Mouse (Mus musculus): ENCODE measurements around the gene Scnm1.

Gene Scnm1

DNA sequence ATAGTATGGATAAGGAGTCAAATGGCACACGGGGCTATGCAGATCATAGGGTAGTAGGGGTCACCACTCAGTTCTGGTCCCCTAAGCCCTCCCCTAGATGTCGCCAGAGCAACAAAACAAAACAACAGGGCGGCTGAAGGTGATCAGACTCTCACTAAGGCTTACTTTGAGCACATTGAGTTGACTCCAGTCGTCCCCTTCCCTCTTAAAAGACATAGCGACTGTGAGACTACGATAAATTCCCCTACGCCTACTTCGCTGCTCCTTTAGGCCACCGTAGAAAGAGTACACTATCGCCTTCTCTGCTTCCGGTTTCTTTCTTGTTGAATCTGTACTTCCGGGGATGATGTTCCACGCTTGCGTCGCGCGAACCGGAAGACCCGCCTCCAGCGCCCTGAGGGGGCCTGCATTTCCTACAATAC lies at the start of gene Scnm1, which contains the start of gene Lysmd1:
Scnm1 (minus strand) TSS at position 332 of the 422 bp plus-strand sequence.
Lysmd1 (plus strand) TSS at position 409 of the 422 bp plus-strand sequence.
- DNase-seq (ENCODE audit: extremely low spot score, low spot score) = peak; percentile 86

DNA sequence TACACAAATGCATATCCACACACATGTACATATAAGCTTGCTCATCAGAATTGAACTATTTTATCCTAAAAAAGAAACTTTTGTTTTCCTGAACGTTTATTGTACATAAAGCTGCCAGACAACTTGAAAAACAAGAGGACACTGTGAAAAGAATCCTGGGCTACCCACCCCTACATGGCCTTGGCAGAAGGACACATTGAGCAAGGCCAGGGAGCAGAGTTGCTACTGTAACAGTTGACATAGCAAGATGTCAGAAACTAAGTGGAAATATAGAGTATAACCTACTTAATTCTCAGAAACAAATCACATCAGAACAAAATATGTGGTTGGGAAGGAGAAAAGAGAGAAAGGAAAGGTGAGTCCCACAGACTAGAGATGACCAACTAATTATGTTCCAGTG lies 48.0 kb upstream of the Scnm1 start:
- no peak for DNase-seq (ENCODE audit: extremely low spot score, low spot score)

DNA sequence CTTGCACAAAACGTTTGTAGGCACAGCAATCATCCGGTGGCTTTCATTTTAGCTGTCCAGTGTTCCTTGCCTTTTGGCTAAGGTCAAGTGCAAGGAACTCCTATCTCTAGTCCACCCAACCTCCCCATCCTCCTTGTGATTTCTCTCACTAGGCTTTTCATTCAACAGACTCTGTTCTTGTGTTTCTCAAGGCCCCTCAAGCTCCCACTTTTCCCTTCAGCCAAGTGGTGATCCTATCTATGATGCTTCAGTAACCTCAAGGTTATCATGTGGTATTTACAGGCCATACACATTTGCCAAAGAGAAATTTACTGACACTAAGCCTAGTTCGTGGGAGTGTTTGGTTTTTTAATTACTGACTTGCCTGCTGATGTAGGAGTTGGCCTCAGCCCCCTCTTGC lies 46.1 kb upstream of the Scnm1 start:
- DNase-seq (ENCODE audit: extremely low spot score, low spot score) = no peak

- no peak for DNase-seq (ENCODE audit: extremely low spot score, low spot score)
These were observed 45.1 kb upstream of the Scnm1 start for GRCm38 (mm10) chr3:95178948-95179347.

DNA sequence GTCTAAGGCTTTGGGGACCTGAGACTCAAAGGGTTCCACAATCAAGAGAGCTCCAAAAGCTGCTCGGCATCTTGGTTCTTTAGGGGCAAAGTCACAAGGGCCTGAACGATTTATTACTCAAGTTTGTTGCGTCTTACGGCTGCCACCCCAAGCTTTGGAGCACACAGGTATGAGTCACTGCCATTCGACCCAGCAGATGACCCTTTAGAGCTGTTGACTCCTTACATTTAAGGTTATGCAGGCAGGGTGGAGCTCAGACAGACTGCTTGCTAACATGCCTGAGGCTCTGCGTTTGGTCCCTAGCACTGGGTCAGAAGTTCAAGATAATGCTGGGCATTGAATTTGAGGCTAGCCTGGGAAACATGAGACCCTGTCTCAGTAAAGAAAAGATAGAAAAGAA lies 43.8 kb upstream of the Scnm1 start:
- no peak for DNase-seq (ENCODE audit: extremely low spot score, low spot score)

DNA sequence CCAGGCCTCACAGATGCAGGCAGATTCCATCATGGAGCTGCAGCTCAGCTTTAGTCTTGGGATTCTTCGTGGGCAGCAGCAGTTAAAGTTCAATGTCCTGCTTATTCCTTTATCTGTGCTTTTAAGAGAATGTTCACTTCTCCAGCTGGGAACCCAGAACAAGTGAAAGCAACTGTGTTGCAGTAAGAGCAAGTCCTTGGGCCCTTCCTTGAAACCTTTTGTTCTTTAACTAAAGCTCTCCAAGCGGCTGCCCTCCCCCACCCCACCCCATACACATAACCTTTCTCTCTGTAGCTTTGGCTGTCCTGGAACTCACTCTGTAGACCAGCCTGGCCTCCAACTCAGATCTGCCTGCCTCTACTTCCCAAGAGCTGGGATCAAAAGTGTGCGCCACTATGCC lies 42.7 kb upstream of the Scnm1 start:
- DNase-seq (ENCODE audit: extremely low spot score, low spot score) = no peak

GRCm38 (mm10) chr3:95174011-95174592 lies 40.3 kb upstream of the Scnm1 start:
- DNase-seq (ENCODE audit: extremely low spot score, low spot score) = peak; percentile 88

DNA sequence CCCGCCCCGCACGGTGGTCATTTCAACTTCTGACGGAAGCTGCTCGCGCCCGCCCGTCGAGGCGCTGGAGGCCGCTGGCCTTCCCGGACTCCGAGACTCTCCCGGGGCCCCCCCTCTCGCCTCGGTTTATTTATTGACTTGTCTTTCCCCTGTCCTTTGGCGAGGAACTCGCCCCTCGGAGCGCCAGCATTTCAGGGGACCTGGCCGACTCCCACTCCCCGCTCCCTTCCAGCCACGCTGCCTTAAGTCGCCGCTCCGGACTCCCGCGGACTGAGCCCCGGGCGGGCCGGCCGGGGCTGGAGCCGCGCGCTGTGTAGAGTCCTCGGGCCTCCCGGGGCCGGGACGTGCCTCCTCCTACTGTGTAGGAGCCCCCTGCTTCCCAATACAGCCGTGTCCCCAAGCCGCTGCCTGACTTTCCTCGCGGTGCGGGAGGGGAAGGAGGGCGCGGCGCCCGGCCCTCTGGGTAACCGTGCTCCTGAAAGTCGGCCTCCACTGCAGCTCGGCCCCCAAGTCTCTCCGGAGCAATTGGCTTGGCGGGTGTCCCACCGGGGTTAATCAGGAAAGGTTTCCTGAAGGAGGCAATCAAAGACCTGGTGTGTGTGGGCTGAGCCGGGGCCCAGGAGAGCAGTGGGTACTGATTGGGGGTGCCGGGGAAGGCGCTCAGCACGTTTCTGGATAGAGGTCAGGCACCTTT lies 39.6 kb upstream of the Scnm1 start:
- peak; percentile 59 for DNase-seq (ENCODE audit: extremely low spot score, low spot score)

GRCm38 (mm10) chr3:95172526-95173255 lies 38.9 kb upstream of the Scnm1 start:
- DNase-seq (ENCODE audit: extremely low spot score, low spot score) = peak; percentile 39

DNA sequence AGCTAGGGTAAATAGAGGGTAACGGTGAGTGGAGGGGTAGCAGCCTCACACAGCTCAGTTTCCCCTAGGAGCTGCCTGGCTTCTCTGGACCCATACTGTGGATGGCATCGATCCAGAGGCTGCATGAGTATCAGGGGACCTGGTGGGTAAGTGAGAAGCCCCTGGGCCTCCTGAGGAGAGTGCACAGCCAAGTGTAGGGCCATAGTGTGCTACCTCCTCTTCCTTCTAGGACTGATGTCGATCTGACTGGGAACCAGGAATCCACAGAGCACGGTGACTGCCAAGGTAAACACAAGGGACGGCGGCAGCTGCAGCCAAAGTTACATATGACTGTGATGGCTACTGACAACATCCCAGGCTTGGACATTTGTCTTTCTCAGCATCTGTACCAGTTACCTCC lies 37.3 kb upstream of the Scnm1 start:
- no peak for DNase-seq (ENCODE audit: extremely low spot score, low spot score)

DNA sequence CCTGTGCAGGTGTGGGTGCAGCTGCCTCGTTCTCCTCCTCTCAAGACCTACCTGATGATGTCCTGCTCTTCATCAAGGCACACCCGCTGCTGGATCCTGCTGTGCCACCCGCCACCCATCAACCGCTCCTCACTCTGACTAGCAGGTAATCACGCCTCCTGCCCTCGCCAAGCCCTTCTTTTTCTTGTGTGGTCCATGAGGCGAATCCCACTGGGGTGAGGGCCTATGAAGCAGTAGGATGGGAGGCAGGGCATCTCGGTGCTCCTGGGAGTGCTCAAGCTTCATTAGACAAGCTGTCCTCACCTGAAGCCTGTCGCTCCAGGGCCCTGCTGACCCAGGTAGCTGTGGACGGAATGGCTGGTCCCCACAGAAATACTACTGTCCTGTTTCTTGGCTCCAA lies 36.2 kb upstream of the Scnm1 start:
- no peak for DNase-seq (ENCODE audit: extremely low spot score, low spot score)

- no peak for DNase-seq (ENCODE audit: extremely low spot score, low spot score)
These were observed 31.0 kb upstream of the Scnm1 start for GRCm38 (mm10) chr3:95164840-95165239.

DNA sequence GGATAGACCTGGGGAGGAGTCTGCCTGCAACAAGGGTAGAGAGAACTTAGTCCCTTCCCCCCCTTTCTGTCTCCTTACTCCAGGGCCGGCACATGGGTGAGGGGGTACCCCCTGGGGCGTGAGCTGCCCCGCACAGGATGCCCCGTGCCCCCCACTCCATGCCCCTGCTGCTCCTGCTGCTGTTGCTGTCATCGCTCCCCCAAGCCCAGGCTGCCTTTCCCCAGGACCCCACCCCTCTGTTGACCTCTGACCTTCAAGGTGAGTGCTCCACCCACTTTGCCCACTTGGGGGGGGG lies 30.4 kb upstream of the Scnm1 start:
- DNase-seq (ENCODE audit: extremely low spot score, low spot score) = no peak

- no peak for DNase-seq (ENCODE audit: extremely low spot score, low spot score)
These were observed 29.8 kb upstream of the Scnm1 start for GRCm38 (mm10) chr3:95163419-95164255.

- DNase-seq (ENCODE audit: extremely low spot score, low spot score) = no peak
These were observed 28.5 kb upstream of the Scnm1 start for GRCm38 (mm10) chr3:95162345-95162628.

DNA sequence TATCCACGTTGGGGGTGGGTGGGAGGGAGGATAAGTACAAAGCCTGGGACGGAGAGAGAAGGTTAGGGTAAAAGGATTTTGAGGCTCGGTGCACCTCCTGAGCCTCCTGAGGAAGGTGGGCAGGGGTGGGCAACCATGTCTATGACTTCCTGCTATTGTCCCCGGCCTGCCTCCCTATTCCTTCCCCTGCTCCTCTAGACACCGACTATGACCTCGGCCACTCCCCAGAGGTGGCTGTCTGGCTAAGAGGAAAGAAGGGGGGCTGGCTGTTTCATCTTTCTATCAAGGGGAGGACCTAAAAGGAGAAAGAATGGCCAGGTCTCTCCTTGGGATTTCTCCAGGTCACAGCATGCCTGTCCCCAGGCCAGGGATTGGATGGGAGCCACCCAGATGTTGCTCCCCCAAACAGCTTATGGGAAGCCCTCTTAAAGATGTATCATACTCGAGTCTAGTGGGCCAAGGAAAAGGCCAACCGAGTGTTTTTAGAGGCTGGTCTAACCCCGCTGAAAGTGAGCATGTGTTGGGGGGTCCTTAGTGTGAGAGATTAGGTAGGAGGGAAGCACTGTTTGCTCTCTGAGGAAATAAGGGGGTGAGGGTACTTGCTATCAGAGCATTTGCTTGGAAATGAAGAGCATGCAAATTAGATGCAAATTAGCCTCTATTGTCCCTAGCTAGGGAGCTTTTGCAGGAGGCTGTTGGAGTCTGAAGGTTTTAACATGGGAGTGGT lies 28.0 kb upstream of the Scnm1 start:
- no peak for DNase-seq (ENCODE audit: extremely low spot score, low spot score)

- DNase-seq (ENCODE audit: extremely low spot score, low spot score) = peak; percentile 60
These were observed 27.3 kb upstream of the Scnm1 start for GRCm38 (mm10) chr3:95161041-95161551.

DNA sequence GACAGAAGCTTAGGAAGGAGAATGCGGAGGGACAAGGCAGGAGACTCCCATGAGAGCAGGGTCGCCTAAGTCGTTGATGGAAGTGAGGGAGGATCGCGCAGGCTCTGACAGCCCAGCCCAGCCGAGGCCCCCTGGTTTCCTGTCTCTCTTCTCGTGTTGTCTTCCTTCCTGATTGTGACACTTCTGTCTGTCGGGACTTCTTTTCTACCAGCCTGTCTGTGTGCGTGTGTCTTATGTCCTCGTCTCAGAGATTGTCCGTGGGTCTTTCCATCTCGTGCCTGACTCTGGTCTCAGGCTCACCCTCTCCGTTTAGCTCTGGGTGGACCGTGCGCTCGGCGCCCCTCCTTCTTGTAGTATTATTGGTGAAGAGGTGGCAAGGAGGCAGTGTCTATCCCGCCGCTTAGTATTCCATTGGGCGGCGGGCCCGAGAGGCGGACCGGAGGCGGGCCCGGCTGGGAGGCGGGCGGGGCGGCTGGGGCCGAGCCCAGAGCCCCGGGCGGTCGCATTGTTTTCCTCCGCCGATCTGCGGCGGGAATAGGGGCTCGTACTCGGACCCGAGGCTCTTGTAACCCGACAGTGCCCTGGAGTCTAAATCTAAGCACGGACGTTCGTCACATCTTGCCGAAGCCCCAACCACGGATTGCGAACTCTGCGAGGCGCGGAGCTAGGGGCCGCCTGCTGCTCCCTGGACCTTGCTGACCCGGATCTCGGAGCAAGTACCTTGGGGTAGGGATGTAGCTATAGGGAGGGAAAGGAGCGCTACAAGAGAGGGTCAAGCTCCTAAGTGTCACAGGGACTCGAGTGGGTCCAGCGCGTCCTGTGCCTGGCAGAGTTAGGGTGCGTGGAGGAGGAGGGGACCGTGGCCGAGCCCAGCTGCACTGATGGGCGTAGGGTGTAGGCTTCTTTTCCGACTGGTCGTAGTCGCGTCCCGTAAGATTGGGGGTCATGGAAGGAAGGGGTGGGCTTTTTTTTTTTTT lies 26.5 kb upstream of the Scnm1 start, which contains the start of gene Sema6c:
Sema6c (plus strand) TSS at position 471 of the 977 bp plus-strand sequence.
- peak; percentile 86 for DNase-seq (ENCODE audit: extremely low spot score, low spot score)

DNA sequence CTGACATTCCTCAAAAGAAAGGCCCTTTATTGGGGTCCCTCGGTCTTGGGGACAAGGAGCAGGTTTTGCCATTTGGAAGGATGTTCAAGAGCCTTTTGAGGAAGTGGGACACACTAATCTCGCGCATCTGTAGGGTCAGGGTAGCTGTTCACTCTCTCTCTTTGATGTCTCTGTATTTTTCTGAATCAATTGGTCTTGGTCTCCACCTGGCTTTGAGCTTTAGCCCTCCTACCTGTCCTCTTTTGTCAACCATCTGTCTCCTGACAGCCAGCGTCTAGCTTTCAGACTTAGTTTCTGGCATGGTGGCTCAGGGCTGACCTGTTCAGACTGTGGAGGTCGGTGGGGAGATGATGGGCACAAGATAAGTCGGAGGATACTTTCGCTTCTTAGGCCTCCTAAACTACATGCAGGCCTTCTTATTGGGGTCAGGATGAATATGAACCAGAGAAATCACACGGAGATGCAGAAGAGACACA lies 25.7 kb upstream of the Scnm1 start:
- no peak for DNase-seq (ENCODE audit: extremely low spot score, low spot score)

DNA sequence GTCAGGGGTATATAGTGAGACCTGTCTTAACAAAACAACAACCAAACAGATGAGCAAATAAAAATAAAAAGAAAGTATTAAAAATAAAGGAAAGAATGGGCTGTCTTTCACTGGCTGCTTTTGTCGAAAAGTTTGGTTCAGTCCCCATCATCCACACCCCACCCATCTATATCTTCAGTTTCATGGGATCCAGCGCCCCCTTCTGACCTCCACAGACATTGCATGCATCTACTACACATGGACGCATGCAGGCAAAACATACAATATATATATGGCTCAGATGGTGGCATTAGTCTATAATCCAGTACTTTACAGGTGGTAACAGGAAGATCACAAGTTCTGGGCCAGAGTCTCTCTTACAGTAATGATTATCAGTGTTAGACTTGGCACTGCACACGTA lies 20.1 kb upstream of the Scnm1 start:
- no peak for DNase-seq (ENCODE audit: extremely low spot score, low spot score)
